Mouse (Mus musculus) gastrocnemius, postnatal 10 days (tissue): ENCODE measurements around the gene Abhd17c. TPM values are rescaled to one million over a fixed set of nuclear protein-coding genes. Genes with fewer than 3 reads are reported as not detected.
A peak's percentile ranks its signal among the peaks of the same experiment; 100 is the strongest.
"Not testable (repeated sequence)": the region's sequence is repeated elsewhere in the genome, so short reads cannot be mapped to it uniquely, and the experiment has no call there.

Experiments
- DNase-seq: peaks from one replicate; pipeline ENCODE4 v3.0.0; 2021; ENCODE audit warnings: mixed read lengths
- total RNA-seq, 2 experiments: library from RNA; stranded (reverse); gene quantifications; 2 replicates each; pipeline ENCODE4 v1.2.3; 2021

Gene Abhd17c
- total RNA-seq, 2 experiments from 2014 or later = 7.5 to 10.5 TPM

DNA sequence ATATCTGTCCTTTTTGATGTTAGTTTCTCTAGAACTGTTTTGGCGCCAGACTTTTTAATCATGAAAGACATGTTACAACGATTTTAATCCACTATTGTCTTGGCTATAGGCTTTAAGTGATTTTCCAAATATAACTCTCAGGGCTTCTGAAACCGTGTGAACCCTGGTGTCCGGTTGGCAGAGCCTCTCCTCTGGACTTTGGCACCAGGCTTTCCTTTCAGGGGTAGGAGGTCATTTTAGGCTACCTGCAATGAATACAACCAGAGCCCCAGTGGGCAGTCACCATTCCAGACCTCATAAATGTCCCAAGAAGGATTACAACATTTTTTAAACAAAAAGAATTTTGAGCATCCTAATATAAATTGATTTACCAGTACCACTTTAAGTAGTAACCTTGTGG lies 1.1 kb upstream of the Abhd17c start:
- DNase-seq = no peak

DNA sequence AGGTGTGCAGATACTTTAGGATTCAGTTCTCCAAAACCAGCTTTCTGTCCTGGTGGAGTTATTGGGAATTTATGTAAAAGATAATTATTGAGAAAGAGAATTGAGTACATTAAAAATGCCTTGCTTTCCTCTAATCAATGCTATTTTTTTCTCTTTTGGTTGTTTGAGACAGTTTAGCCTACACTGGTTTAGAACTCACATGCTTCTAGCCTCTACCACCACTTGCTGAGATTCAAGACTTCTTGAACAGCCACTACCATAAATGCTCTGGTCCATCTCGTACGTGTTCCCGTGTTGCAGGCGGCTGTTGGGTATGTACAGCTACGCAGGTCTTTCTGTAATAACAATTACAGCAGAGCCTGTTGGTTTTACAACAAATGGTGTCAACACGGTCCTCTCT lies 681 bp upstream of the Abhd17c start:
- DNase-seq = no peak

DNA sequence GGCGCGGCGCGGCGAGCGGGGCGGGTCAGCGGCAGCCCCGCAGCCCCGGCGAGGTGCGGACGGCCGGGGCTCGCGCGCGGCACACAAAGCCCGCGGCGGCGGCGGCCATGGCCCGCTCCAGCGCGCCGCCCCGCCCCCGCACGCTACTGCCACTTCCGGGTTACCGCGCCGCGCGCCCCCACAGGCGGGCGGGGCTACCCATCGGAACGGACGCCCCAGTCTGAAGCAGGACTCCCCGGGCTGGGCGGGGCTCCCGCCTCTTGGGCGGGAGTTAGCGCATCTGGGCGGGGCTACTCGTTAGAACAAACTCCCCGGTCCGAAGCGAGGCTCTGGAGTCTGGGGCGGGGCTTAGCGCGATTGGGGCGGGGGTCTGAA lies 254 bp upstream of the Abhd17c start:
- peak; percentile 91 for DNase-seq

DNA sequence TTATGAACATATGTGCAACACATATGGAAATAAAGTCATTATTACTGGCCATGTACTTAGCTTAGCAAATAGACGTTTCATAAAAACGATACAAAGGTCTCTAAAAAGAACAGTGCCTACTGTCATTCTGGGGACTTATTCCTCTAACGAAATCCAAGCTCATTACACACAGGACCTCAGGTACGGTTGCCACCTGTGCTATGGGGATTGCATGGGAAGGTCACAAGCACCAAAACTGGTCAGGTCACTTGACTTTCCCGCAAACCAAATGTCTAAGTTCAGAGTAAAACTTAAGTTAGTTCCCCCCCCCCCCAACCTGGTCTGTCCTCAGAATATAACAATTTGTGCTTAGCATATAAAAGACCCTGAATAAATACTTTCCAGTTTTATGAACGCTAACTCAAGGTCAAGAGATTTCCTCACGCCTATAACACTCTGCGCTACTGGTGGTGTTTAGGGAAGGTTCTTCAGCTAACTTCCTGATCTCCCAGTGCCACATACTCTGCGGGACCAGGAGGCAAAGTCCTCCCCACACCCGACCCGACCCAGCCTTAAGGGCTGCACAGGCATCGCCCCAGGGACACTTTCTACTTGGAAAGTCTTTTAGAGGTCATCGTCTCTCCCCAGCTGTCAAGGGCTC lies 1.2 kb downstream of the Abhd17c start:
- no peak for DNase-seq

DNA sequence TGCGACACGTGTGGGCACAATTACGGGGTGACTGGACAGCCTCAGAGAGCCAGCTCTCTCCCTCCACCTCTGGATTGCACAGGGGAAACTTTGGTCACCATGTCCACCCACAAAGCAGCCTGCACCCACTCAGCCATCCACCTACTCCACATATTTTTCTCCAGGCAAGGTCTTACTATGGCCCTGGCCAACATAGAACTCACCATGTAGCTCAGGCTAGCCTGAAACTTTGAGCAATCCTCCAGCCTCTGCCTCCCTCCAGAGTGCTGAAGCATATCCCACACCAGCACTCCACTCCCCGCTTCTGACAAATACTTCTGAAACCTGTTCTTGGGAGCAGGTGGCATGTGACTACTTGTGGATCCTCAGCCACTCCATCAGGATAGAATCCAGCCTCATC lies 1.9 kb downstream of the Abhd17c start:
- no peak for DNase-seq

DNA sequence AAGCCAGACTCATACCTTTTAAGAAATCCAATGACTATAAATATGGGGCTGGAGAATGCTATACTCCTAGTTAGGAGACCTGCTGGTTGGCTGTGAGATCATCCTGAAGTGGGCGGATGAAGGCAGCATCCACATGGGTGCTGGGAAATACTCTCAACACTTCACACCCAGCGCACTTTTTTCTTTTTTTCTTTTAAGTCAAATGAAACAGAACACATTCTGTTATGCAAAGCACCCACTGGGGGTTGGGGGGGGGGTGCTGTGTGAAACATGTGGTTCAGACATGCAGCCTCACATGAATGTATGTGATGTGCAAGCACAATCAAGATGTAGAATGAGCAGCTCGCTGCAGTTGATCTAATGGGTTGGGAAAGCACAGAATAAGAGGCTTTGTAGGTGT lies 2.8 kb downstream of the Abhd17c start:
- DNase-seq = no peak

DNA sequence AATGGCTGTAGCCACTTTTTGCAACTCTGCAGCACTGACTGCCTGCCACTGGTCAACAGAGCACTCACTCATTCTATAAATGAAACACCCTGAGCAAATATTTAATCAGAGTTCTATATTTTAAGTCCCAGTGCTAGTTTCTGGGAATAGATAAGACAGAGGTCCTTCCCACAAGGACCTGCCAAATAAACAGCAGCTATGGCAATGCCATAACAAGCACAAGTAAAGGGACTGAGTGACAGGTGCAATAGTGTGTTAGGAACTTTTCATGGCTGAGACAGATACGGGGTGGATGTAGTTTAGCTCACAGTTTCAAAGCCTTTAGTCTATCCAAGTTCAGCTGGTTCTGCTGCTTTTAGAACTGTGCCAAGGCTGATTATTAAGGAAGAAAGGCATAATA lies 3.9 kb downstream of the Abhd17c start:
- DNase-seq = no peak

DNA sequence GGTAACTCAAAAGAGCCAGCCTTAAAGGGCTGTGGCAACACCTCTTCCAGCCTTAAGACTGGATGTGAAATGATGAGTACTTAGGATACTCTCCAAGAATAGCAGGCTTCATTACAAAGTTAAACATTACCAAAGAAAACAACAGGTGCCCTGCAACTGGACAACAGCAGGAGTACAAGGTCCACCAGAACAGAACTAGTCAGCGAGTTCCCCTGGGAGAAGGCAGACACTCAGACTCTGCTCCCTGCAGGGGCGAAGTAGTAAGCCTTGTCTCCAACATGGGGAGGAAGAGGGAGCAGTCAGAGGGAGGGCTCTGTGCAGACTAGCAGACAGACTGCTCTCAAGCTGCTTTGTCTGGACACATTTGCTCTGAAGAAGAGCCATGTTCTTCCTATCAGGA lies 6.1 kb downstream of the Abhd17c start:
- no peak for DNase-seq

DNA sequence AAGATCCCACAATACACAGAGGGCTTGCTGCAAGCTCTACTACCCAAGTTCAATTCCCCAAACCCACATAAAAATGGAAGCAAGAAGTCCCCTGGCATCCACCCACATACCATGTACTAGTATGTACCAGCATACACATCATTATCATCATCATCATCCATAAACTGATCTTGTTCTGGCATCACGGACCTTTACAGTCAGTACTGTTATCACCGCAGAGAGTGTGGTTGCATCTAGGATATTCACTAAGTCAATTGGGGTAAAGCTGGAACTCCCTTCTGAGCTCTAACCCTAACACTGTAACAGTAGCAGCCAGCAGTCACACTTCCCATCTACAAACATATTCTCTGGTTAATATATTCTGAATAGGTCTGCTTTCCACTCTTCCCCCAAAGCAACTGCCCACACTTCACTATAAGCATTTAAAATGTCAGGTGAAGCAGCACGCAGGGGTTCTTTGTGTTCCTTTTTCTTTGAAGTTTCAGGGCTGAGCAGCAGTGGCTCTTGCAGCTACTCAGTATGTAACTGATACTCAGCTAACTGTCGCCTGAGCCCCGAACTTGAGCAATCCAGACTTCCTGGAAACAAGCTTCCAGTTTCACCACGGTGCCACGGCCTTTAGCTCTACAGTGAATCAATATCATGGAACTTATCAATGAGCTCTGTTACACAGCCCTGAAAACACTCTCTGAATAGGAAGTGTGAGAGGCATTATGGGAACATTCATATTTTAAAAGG lies 8.8 kb downstream of the Abhd17c start:
- no peak for DNase-seq

DNA sequence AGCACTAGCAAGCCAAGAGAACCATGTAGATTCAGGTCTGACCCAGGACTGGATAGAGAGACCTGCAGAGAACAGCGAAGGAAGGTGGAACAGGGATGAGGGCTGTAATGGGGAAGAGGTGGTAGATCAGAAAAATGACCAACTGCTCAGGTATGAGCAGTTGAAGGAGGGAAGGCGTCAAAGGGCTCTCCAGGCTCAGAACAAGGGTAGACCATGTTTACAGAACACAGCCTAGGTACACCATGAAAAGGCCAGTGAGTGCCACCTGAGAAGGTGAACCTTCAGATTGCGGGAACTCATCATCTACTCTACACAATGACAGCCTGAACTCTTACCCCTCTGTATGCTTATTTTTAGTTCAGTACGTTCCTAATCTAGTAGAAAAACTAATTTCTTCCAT lies 9.5 kb downstream of the Abhd17c start:
- no peak for DNase-seq

DNA sequence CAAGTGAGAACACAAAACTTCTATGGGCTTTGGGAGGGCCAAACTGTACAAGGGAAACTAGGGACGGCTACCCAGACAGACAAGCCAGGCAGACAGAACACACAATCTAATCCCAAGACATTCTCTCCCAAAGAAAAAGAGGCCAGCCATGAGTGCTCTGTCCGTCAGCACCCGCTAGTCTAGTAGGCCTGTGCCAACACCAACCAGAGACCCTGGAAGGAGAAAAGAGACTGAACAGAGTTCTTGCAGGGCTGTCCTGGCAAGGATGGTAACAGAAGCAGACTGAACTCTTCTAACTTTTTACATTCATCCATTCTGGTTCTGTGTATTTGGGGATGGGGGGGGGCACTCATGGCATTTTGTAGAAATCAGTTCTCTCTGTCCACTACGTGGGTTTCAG lies 12.1 kb downstream of the Abhd17c start:
- DNase-seq = no peak

DNA sequence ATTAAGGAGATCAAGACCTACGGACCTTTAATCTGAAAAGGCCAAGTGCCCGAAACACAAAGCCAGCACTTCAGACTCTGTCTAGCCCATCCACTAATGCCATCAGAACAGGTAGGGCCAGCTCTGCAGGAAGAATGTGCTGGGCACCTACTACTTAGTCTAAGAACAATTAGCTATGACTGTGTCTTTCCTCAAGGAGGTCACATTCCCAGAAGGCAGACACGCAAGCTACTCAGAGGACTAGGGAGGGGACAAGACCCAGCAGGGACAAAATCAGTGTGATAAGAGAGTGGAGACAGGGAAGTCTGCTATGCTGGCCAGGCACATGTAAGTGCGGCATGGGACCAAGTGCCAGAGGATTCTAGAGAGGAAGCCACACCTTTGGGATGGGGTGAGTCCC lies 13.0 kb downstream of the Abhd17c start:
- no peak for DNase-seq

DNA sequence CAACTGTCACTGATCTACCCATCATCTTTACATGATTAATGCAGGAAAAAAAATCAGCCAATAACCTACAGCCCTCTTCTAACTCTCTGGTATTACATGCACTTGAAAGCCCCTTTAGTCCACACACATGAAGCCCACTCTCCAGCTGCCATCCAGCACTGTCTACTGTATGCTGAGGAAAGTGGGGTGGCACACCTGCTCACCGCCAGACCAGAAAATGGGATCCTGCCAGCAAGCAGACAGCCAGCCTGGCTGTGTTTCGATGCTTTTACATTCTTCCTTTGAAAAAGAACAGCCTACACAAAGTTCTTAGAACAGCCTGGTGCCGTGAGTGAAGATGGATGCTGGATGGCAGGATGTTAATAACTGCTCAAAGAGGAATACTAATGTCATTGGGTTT lies 13.9 kb downstream of the Abhd17c start:
- no peak for DNase-seq

DNA sequence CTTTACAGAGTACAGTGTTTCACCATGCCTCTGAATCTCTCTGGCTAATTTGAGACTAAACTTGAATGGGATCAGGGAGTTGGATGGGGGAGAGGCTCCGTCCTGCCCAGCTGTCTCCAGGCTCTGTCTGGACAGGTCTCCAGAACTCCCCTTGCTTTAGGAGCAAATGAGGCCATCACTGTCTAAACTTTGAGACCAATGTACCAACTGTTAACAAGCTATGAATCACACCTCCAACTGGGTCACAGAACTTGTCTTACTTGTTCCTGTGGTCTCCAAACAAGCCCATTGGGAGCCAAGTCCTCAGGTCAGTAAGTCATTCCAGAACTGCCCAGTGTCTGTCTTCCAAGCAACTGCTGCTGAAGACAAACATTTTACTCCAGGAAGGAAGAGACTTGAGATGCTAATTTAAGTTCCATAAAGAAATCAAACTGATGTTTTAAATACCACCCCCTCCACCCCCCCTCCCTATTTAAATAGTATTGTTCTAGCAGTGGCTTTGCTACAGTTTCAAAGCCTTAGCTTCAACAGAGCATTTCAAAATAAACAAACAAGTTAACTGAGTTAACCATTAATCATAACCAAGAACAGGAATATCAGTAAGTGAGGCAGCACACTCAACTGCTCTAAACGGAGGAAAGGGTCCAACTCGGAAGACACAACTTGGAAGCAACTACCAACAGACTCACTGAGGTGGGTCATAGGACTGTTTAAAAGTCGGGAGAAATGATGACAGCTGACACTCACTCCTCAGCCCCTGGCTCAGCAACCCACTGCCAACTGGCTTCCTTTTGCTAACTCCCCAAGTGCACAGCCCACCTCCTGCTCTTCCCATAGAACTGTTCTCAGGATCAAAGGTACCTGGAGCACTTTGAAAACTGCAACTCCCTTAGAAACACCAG lies 15.6 kb downstream of the Abhd17c start:
- DNase-seq = no peak

DNA sequence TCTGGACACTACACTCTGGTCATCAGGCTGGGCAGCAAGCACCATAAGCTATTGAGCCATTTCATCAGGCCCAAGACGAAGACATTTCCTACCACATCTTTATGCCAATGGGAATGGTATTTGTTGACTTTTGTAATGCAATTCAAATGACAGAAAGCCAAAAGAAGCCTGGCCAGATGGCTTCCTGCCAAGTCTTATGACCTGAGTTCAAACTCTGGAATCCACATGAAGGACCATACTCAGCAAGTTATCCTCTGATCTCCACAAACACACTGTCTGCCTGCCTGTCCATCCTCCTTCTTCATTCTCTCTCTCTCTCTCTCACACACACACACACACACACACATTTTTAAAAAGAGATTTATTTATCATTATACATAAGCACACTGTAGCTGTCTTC lies 19.0 kb downstream of the Abhd17c start:
- no peak for DNase-seq

DNA sequence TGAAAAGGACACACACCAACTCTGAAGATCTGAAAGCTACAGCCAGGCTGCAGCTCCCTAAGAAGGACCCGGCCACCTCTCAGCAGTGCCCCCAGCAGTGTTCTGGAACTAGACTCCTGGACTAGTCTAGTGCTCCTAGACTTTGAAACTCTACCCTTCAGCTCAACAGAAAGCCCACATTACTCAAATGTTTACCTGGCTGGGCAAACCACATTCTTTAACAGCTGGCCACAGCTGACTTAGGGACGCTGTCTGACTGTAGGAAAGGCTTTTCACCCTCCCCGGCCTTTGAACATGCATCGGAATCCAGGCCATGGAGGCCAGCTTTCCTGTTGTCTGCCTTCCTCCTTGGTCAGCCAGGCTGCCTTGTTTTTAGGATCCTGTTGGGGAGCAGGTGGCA lies 20.0 kb downstream of the Abhd17c start:
- no peak for DNase-seq

DNA sequence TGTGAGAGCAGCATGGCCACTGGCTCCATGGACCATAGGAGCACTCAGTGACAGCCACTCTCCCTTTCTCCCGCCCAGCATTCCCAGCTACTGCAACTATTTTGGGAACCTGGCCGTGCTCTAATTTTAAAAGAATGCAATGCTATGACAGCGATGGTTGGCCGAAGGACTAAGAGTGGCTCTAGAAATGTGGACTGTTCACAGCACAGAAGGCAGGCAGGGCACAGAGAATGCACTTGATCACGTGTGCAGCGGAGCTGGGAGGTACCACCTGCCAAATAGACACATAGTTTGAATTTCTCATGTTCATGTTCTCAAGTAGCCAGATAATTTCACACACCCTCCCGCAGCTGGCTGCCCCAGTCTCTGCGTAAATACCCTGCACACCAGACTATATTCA lies 23.0 kb downstream of the Abhd17c start:
- peak; percentile 10 for DNase-seq

DNA sequence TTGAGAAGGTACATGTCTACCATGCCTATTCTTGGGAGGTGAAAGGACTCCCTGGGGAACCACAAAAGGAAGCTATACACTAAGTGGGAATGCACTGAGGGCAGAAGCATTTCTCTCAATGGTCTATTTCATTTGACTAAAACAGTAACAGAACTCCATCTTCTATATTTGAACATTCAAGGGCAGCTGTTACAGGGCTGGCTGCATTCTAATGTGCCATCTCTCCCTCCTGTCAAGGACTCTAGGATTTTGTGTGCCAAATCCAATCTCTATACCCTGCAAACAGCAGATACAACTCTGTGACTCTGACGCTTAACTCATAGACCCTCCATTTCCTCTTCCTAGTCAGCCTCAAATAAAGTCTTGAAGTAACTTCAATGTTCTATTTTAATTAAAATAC lies 26.0 kb downstream of the Abhd17c start:
- no peak for DNase-seq

DNA sequence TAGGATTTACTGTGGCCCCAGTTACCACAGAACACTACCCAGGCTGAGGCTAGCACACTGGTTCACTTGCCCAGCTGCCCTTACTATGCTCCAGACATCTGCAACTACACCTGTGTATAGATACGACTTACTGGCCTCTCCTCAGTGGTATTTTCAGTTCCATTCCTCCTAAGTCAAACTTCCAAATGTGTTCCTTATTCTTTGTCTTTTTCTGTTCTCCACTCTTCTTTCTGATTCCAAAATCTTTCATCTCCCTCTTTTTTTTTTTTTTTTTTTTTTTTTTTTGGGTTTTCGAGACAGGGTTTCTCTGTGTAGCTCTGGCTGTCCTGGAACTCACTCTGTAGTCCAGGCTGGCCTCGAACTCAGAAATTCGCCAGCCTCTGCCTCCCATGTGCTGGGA lies 28.0 kb downstream of the Abhd17c start:
- not testable (repeated sequence) for DNase-seq

DNA sequence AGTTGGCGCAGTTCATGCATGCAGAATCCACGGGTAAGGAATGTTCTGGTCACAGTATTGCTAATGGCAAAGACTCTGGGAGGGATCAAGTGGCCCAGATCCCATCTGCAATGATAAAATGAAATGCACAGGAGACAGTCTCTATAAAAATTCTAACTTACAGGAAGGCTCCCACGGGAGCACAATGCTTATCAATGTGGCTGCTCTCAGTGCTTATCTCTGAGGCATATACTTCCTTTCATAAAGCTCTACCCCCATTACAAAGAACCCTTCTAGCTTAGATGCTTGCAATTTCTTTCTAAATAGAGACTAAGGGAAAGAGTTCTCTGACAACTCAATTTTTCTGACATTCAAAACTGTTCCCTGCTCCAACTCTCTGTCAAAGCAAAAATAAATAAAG lies 29.9 kb downstream of the Abhd17c start:
- no peak for DNase-seq

DNA sequence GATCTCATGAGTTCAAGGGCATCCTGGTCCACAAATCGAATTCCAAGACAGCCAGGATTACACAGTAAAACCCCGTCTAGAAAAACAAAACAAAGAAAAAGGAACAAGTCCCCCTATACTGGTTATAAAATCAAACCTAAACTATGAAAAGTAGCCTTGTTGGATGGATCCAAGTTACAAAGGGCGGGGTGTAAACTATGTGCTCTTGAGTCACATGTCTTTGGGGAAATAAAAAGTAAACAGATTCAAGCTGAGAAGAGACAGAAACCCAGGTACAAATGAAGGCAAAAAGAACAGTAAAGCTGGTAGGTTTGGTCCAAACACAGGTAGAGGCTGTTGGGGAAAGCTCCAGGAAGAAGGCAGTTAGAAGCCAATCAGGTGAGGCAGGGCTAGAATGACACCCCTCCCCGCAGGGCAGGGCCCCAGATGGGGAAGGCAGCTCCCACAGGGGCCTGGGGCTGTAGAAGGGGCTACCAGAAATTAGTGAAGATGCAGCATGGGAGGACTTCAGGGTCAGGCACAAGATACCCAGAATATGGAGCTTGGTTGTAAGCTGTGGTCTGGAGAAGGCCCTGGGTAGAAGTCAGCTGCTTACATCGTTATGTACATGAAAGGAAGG lies 31.4 kb downstream of the Abhd17c start:
- no peak for DNase-seq

DNA sequence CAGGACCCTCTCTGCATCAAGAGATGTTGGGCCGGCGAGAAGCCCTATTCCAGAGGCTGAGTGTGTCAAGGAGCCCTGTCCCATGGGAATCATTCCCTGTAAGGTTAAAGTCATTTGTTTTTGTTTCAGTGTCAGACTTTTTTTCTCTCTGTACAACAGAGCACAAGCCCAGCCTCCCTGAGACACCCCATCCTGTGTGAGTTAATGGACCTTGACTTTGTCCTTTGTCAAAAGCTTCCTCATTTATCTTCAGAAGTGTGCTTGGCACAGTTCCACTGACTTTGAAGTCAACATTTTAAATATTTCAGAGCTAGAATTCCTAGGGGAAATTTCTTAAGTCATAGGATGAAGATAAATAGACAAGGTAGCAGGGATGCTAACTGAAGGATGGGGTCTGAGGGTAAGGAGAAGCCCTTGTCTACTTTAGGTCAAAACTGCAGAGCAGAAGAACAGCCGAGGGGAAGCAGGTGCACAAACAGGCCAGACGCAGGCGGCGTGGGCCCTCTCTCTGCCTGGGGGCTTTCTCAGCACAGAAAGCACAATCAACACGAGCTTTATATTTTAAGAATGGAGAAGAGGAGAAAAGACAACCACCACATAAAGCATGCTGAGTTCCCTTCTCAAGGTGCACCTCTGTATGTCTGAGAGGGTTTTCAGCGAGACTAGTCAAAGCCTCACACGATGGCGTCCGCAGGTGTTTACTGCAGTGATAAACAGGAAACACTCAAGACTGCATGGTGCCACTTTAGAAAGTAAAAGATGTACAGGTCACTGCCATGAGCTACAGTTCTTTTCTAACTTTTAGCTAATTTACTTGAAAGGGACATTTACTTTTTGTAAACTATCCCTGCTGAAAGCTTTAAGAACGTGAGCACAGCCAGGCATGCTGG lies 32.2 kb downstream of the Abhd17c start:
- DNase-seq = no peak
